Mouse (Mus musculus) hindbrain, embryonic 16.5 days (tissue): ENCODE measurements at regions not wholly inside any gene's neighbourhood (a gene's known extent, or its start where the extent isn't known, plus 50 kb on each side); places are given as distances from the start of the nearest gene placed in this dataset.
A peak's percentile ranks its signal among the peaks of the same experiment; 100 is the strongest.

Source experiments
- ATAC-seq: fragments of 200-750 bp; cut with Nextera tagmentation; 2 replicates; pipeline ENCODE4 v1.8.0; 2017; ENCODE audit warnings: moderate TSS enrichment, moderate library complexity
- H3K27ac ChIP-seq: fragments of 300-500 bp; sonication (generic); 2 replicates; pipeline ENCODE4 v1.5.1; 2014; ENCODE audit warnings: low read depth, mild to moderate bottlenecking, control low read depth, low read length, moderate library complexity
- H3K27me3 ChIP-seq: fragments of 300-500 bp; sonication (generic); replicated peaks from 2 replicates; pipeline ENCODE4 v1.6.1; 2014; ENCODE audit warnings: low read length; ENCODE audit not compliant: control insufficient read depth, insufficient read depth
- H3K36me3 ChIP-seq: fragments of 300-500 bp; sonication (generic); 2 replicates; pipeline ENCODE4 v1.6.1; 2014; ENCODE audit warnings: mild to moderate bottlenecking, low read length, moderate library complexity, mixed read lengths; ENCODE audit not compliant: control insufficient read depth, insufficient read depth
- H3K4me1 ChIP-seq: fragments of 300-500 bp; sonication (generic); 2 replicates; pipeline ENCODE4 v1.6.1; 2014; ENCODE audit warnings: low read depth, low read length; ENCODE audit not compliant: control insufficient read depth, insufficient read depth
- H3K4me2 ChIP-seq: fragments of 300-500 bp; sonication (generic); 2 replicates; pipeline ENCODE4 v1.6.1; 2014; ENCODE audit warnings: mild to moderate bottlenecking, low read length, control low read depth, moderate library complexity
- H3K4me3 ChIP-seq: fragments of 300-500 bp; sonication (generic); 2 replicates; pipeline ENCODE4 v1.5.1; 2014; ENCODE audit warnings: mild to moderate bottlenecking, low read length, control low read depth, moderate library complexity
- H3K9ac ChIP-seq: fragments of 300-500 bp; sonication (generic); 2 replicates; pipeline ENCODE4 v1.6.1; 2014; ENCODE audit warnings: low read depth, mild to moderate bottlenecking, control low read depth, low read length, moderate library complexity
- H3K9me3 ChIP-seq: fragments of 300-500 bp; sonication (generic); 2 replicates; pipeline ENCODE4 v1.6.1; 2014; ENCODE audit warnings: mild to moderate bottlenecking, low read length, moderate library complexity; ENCODE audit not compliant: control insufficient read depth
- WGBS: fragments of 180-500 bp; shearing (Covaris S2); extraction: QIAGEN DNeasy Blood & Tissue Kit; methylation state at CpG from one replicate; pipeline ENCODE4 v1.1.7; 2014; 5-methylcytosine and 5-hydroxymethylcytosine counted together

- Histone ChIP-seq H3K4me1 (no peaks in the 10 kb centered on the region), H3K27me3 (no peaks in the 10 kb centered on the region), H3K9ac (no peak overlapping the region), H3K4me3 (no peak overlapping the region), H3K4me2 (no peak overlapping the region), H3K27ac (no peak overlapping the region), H3K36me3 (no peaks in the 10 kb centered on the region), H3K9me3 (no peaks in the 10 kb centered on the region)
- 82% methylated on average over 3 of the region's 3 CpGs for WGBS
- no peak for ATAC-seq
Observed at GRCm38 (mm10) chr7:117911062-117911461, 204.9 kb downstream of the Rps15a start.

- no peaks in the 10 kb centered on the region for H3K9me3 ChIP-seq
- WGBS: 64% methylated on average over 2 of the region's 2 CpGs
- no peaks in the 10 kb centered on the region for H3K36me3 ChIP-seq
- no peak overlapping the region for H3K4me2 ChIP-seq
- H3K27me3 ChIP-seq: no peaks in the 10 kb centered on the region
- no peak overlapping the region for H3K27ac ChIP-seq
- no peak overlapping the region for H3K9ac ChIP-seq
- no peak overlapping the region for H3K4me3 ChIP-seq
- no peak for ATAC-seq
- H3K4me1 ChIP-seq: no peaks in the 10 kb centered on the region
Observed at GRCm38 (mm10) chr7:117896528-117896927, 219.5 kb downstream of the Rps15a start.

GRCm38 (mm10) chr7:117887288-117887687, 228.7 kb downstream of the Rps15a start:
- Histone ChIP-seq H3K4me2 (no peak overlapping the region), H3K4me3 (no peak overlapping the region), H3K36me3 (no peaks in the 10 kb centered on the region), H3K9ac (no peak overlapping the region), H3K4me1 (peaks cover 2% of the 10 kb centered on the region; the same call in 1 of the 2 replicates), H3K9me3 (no peaks in the 10 kb centered on the region), H3K27me3 (no peaks in the 10 kb centered on the region), H3K27ac (no peak overlapping the region)
- no peak for ATAC-seq
- WGBS: 56% methylated on average over 6 of the region's 6 CpGs

- Histone ChIP-seq H3K4me2 (peak overlapping the region; percentile 31; the same call in 1 of the 2 replicates), H3K9me3 (no peaks in the 10 kb centered on the region), H3K4me3 (no peak overlapping the region), H3K27me3 (no peaks in the 10 kb centered on the region), H3K9ac (no peak overlapping the region), H3K36me3 (no peaks in the 10 kb centered on the region), H3K4me1 (peaks cover 2% of the 10 kb centered on the region; the same call in 1 of the 2 replicates), H3K27ac (no peak overlapping the region)
- ATAC-seq: peak; percentile 58; the same call in 1 of the 2 replicates
- 7% methylated on average over 13 of the region's 13 CpGs for WGBS
Observed at GRCm38 (mm10) chr7:117882803-117883202, 233.2 kb downstream of the Rps15a start.

- H3K4me2 ChIP-seq: no peak overlapping the region
Observed at GRCm38 (mm10) chr7:117878903-117879302, 237.1 kb downstream of the Rps15a start.

GRCm38 (mm10) chr7:117875241-117875640, 240.7 kb downstream of the Rps15a start:
- no peaks in the 10 kb centered on the region for H3K27me3 ChIP-seq
- H3K27ac ChIP-seq: no peak overlapping the region
- no peak overlapping the region for H3K9ac ChIP-seq
- no peak overlapping the region for H3K4me2 ChIP-seq
- H3K4me3 ChIP-seq: no peak overlapping the region
- H3K4me1 ChIP-seq: no peaks in the 10 kb centered on the region
- no peaks in the 10 kb centered on the region for H3K36me3 ChIP-seq
- WGBS: 48% methylated on average over 2 of the region's 2 CpGs
- ATAC-seq: no peak
- no peaks in the 10 kb centered on the region for H3K9me3 ChIP-seq

More at GRCm38 (mm10) chr7:117878903-117879302, 237.1 kb downstream of the Rps15a start:
- Histone ChIP-seq H3K36me3 (no peaks in the 10 kb centered on the region), H3K4me1 (peaks cover 2% of the 10 kb centered on the region; the same call in 1 of the 2 replicates), H3K4me3 (no peak overlapping the region), H3K9ac (no peak overlapping the region), H3K27me3 (no peaks in the 10 kb centered on the region), H3K27ac (no peak overlapping the region), H3K9me3 (no peaks in the 10 kb centered on the region)
- no peak for ATAC-seq
- WGBS: 66% methylated on average over 7 of the region's 7 CpGs

GRCm38 (mm10) chr7:117859419-117859818, 256.6 kb downstream of the Rps15a start:
- Histone ChIP-seq H3K27ac (no peak overlapping the region), H3K9me3 (no peaks in the 10 kb centered on the region), H3K9ac (no peak overlapping the region), H3K4me2 (no peak overlapping the region), H3K4me3 (no peak overlapping the region), H3K36me3 (no peaks in the 10 kb centered on the region), H3K27me3 (no peaks in the 10 kb centered on the region), H3K4me1 (no peaks in the 10 kb centered on the region)
- no peak for ATAC-seq
- WGBS: 47% methylated on average over 6 of the region's 6 CpGs

GRCm38 (mm10) chr7:117855955-117856354, 260.0 kb downstream of the Rps15a start:
- Histone ChIP-seq H3K9me3 (no peaks in the 10 kb centered on the region), H3K4me1 (no peaks in the 10 kb centered on the region), H3K27ac (no peak overlapping the region), H3K9ac (no peak overlapping the region), H3K4me3 (no peak overlapping the region), H3K36me3 (no peaks in the 10 kb centered on the region), H3K4me2 (no peak overlapping the region), H3K27me3 (no peaks in the 10 kb centered on the region)
- whole genome bisulfite sequencing: 93% methylated on average over 5 of the region's 5 CpGs
- no peak for ATAC-seq

- 65% methylated on average over 4 of the region's 4 CpGs for WGBS
- Histone ChIP-seq H3K27me3 (no peaks in the 10 kb centered on the region), H3K4me1 (no peaks in the 10 kb centered on the region), H3K4me3 (no peak overlapping the region), H3K9me3 (no peaks in the 10 kb centered on the region), H3K9ac (no peak overlapping the region), H3K4me2 (no peak overlapping the region), H3K36me3 (no peaks in the 10 kb centered on the region), H3K27ac (no peak overlapping the region)
- ATAC-seq: no peak
Observed at GRCm38 (mm10) chr7:117853716-117854115, 262.3 kb downstream of the Rps15a start.

GRCm38 (mm10) chr7:117852866-117853265, 263.1 kb downstream of the Rps15a start:
- WGBS: 75% methylated on average over 2 of the region's 2 CpGs
- no peak overlapping the region for H3K9ac ChIP-seq
- no peak overlapping the region for H3K4me3 ChIP-seq
- H3K4me2 ChIP-seq: no peak overlapping the region
- H3K27ac ChIP-seq: no peak overlapping the region
- H3K4me1 ChIP-seq: no peaks in the 10 kb centered on the region
- no peaks in the 10 kb centered on the region for H3K36me3 ChIP-seq
- H3K9me3 ChIP-seq: no peaks in the 10 kb centered on the region
- ATAC-seq: no peak
- no peaks in the 10 kb centered on the region for H3K27me3 ChIP-seq
